Mouse (Mus musculus): Measurements from ENCODE around the gene Itln1.

DNA sequence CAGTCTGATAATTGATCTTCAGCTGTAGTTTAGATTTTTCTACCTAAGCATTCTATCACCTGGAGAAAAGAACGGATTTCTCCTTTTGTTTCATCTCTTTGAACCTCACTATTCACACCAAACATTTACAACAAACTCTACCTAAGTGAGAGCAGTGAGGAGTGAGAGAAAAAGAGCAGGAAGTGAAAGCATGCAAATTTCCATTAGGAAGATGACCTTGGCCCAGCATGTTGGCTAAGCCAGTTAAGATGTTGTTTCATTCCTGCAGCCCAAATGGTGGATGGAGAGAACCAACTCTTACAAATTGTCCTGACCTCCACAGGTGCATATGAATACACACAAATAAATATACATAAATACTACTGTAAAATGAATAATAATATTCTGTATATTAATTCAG lies 5.6 kb upstream of the Itln1 start:
- TF ChIP-seq POLR2A (IDR thresholded peaks at IDR 0.05; ENCODE audit: borderline replicate concordance, extremely low read depth, insufficient read depth, insufficient read length, poor library complexity, severe bottlenecking) (no peak), CTCF (IDR thresholded peaks at IDR 0.05; ENCODE audit: borderline replicate concordance, extremely low read depth, insufficient read depth, insufficient read length) (no peak)
